Mouse (Mus musculus): Measurements from ENCODE around the gene Scnn1b. TPM values are rescaled to one million over a fixed set of nuclear protein-coding genes. Genes with fewer than 3 reads are reported as not detected.

The Scnn1b gene
- polyA plus RNA-seq, 1 experiment from 2014 or later: not detected

DNA sequence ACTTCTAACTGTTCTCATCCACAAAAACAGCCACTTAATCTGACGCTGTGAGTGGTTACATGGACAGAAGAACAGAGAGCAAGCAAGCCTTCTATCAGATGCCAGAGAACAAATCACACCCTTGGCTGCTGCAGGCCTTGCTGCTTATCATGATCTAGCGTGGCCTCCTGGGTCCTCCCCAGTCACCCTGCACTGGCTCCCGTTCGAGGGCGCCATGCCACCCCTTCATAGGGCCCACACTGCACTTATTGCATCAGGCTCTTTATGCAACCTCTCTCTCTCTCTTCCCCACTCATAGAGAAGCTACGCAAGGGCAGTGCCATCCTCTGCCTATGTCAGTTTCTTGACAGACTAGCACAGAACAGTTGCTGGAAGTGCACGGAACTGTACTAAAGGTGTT, 101.3 kb downstream of the Scnn1b start:
- Histone ChIP-seq H3K36me3 (peaks cover 38% of the 10 kb centered on the region), H3K4me1 (replicated peaks) (peaks cover 9% of the 10 kb centered on the region), H3K9me3 (replicated peaks) (peaks cover 3% of the 10 kb centered on the region), H3K9ac (no peak overlapping the region), H3K4me3 (no peak overlapping the region), H3K4me2 (no peak overlapping the region), H3K27me3 (replicated peaks) (no peaks in the 10 kb centered on the region), H3K27ac (ENCODE audit: poor library complexity, severe bottlenecking) (no peak overlapping the region)
- 83% methylated on average over 7 of the region's 7 CpGs for WGBS
- no peak for ATAC-seq (ENCODE audit: insufficient number of reproducible peaks, low FRiP score)

Other genes starting within 250 kb of the Scnn1b start
- gene Usp31, start 157.8 kb upstream of the Scnn1b start, polyA plus RNA-seq (2016; fragmentation: Nextera tagmentation; extraction: Ambion mirVana): 1.9 and 2.4 TPM in 2 replicates
- not detected in 2 replicates for gene Scnn1g, start 130.6 kb upstream of the Scnn1b start, polyA plus RNA-seq (2016; fragmentation: Nextera tagmentation; extraction: Ambion mirVana)
- gene Cog7, start 116.7 kb downstream of the Scnn1b start, polyA plus RNA-seq (2016; fragmentation: Nextera tagmentation; extraction: Ambion mirVana): 18.1 and 18.8 TPM in 2 replicates
- gene Gga2, start 156.2 kb downstream of the Scnn1b start, polyA plus RNA-seq (2016; fragmentation: Nextera tagmentation; extraction: Ambion mirVana): 98.0 and 99.4 TPM in 2 replicates
- 73.5 and 75.0 TPM in 2 replicates for gene Ubfd1, start 202.1 kb downstream of the Scnn1b start, polyA plus RNA-seq (2016; fragmentation: Nextera tagmentation; extraction: Ambion mirVana)
- gene Ears2, start 202.2 kb downstream of the Scnn1b start, polyA plus RNA-seq (2016; fragmentation: Nextera tagmentation; extraction: Ambion mirVana): 24.7 and 25.0 TPM in 2 replicates
- gene Ndufab1, start 236.8 kb downstream of the Scnn1b start, polyA plus RNA-seq (2016; fragmentation: Nextera tagmentation; extraction: Ambion mirVana): 1,263 and 1,284 TPM in 2 replicates

Data from heart, embryonic 12.5 days (tissue).